Mouse (Mus musculus) limb, embryonic 12.5 days (tissue): Measurements from ENCODE around the gene Ppat. TPM values are rescaled to one million over a fixed set of nuclear protein-coding genes. Genes with fewer than 3 reads are reported as not detected.
A peak's percentile ranks its signal among the peaks of the same experiment; 100 is the strongest.

ENCODE experiments used
- ATAC-seq: fragments of 200-750 bp; cut with Nextera tagmentation; 2 replicates; pipeline ENCODE4 v1.8.0; 2017; ENCODE audit warnings: low read depth, moderate TSS enrichment; ENCODE audit not compliant: insufficient number of reproducible peaks, insufficient read depth, low FRiP score, low TSS enrichment
- H3K27ac ChIP-seq: fragments of 300-500 bp; sonication (generic); 2 replicates; pipeline ENCODE4 v1.5.1; 2016; ENCODE audit warnings: mild to moderate bottlenecking, moderate library complexity
- H3K27me3 ChIP-seq: fragments of 300-500 bp; sonication (generic); 2 replicates; pipeline ENCODE4 v1.6.1; 2016; ENCODE audit warnings: mild to moderate bottlenecking, moderate library complexity
- H3K36me3 ChIP-seq: fragments of 300-500 bp; sonication (generic); 2 replicates; pipeline ENCODE4 v1.6.1; 2016; ENCODE audit warnings: mild to moderate bottlenecking, moderate library complexity
- H3K4me1 ChIP-seq: fragments of 300-500 bp; sonication (generic); replicated peaks from 2 replicates; pipeline ENCODE4 v1.6.1; 2016
- H3K4me2 ChIP-seq: fragments of 300-500 bp; sonication (generic); 2 replicates; pipeline ENCODE4 v1.6.1; 2016; ENCODE audit warnings: mild to moderate bottlenecking, moderate library complexity
- H3K4me3 ChIP-seq: fragments of 300-500 bp; sonication (generic); replicated peaks from 2 replicates; pipeline ENCODE4 v1.5.1; 2016; ENCODE audit warnings: mild to moderate bottlenecking
- H3K9ac ChIP-seq: fragments of 300-500 bp; sonication (generic); replicated peaks from 2 replicates; pipeline ENCODE4 v1.6.1; 2016; ENCODE audit warnings: mild to moderate bottlenecking, moderate library complexity
- H3K9me3 ChIP-seq: fragments of 300-500 bp; sonication (generic); 2 replicates; pipeline ENCODE4 v1.6.1; 2016; ENCODE audit warnings: mild to moderate bottlenecking, moderate library complexity
- WGBS: fragments of 180-500 bp; shearing (Covaris S2); methylation state at CpG from one replicate; pipeline ENCODE4 v1.1.7; 2016; 5-methylcytosine and 5-hydroxymethylcytosine counted together
- polyA plus RNA-seq: library from polyadenylated mRNA; unstranded; fragments of >200 nt; fragmentation: Nextera tagmentation; extraction: Ambion mirVana; gene quantifications from 2 replicates; pipeline ENCODE4 v1.2.1, GENCODE M21; 2016

The Ppat gene
- polyA plus RNA-seq, 1 experiment from 2014 or later, result 36.0 TPM

DNA sequence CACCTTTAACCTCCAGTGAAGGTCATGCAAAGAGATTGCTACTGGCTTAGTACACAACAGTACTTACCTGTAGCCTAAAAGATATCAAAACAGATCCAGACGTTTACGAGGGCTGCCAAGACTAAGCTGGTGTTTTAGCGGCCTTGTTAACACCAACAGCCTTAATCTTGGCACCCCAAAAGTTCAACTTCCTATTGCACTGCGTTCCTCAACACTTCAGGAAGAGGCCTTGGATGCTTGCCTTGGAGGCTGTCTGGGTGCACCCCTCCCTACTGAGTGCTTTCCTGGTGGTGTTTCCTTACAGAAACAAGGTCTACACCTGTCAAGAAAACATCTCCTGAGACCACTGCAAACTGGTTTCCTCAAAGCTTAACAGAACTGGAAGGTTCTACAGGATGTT, 4.2 kb downstream of the Ppat start:
- 81% methylated on average over 4 of the region's 4 CpGs for WGBS
- Histone ChIP-seq H3K9ac (no peak overlapping the region), H3K9me3 (no peaks in the 10 kb centered on the region), H3K36me3 (peaks cover 24% of the 10 kb centered on the region), H3K4me3 (no peak overlapping the region), H3K27ac (no peak overlapping the region), H3K4me2 (no peak overlapping the region), H3K4me1 (peaks cover 38% of the 10 kb centered on the region), H3K27me3 (no peaks in the 10 kb centered on the region)
- no peak for ATAC-seq

DNA sequence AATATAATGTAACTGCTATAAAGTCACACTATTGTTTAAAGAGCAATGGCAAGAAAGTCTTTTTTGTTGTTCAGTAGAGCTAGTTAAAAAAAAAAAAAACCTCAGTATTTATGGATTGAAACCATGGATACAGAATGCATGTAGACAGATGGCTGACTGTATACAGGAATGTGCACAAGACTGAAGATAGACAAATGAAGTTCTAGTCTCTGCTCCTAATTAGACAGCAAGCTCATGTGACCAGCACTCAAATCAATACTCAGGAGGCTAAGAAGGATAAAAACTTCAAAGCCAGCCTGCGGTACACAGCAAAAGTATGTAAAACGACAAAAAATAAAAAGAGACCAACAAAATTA, 5.7 kb downstream of the Ppat start:
- H3K36me3 ChIP-seq, result peaks cover 26% of the 10 kb centered on the region

DNA sequence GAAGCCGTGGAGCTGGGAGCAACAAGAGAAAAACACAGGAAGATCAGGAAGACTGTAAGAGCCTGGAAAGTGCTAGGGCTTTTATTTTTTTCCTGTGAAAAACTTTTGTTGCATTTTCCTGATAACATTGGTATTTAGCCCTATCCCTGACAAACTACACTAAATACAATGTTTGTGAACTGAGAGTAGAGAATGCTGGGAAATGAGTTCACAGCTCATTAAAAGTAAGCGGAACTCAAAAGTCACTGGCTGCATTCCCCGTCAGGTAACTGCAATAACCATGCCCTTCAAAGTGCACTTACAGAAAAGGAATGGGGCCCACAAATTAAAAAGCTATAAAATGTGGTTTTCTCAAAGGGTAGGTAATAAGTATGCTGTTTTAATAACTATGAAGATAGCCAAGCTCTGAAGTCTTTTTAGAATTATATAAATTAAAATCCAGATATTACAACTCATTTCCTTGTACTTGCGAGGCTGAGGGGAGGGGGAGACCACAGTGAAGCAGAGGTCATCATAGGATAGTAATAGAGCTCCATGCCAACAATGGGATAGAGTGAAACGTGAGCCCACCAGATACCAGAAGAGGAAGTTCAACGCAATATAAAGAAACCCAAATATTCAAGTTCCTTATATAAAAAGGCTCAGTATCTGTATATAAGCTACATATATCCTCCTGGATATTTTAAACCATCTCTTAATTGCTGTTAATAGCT, 6.3 kb downstream of the Ppat start:
- H3K9me3 ChIP-seq, result no peaks in the 10 kb centered on the region
- no peak overlapping the region for H3K9ac ChIP-seq
- peaks cover 34% of the 10 kb centered on the region for H3K4me1 ChIP-seq
- H3K4me2 ChIP-seq, result no peak overlapping the region
- H3K27ac ChIP-seq, result no peak overlapping the region
- no peak for ATAC-seq
- peaks cover 29% of the 10 kb centered on the region for H3K36me3 ChIP-seq
- H3K4me3 ChIP-seq, result no peak overlapping the region
- no peaks in the 10 kb centered on the region for H3K27me3 ChIP-seq
- 43% methylated on average over 6 of the region's 6 CpGs for WGBS

More for the DNA sequence above, 5.7 kb downstream of the Ppat start:
- no peak overlapping the region for H3K4me3 ChIP-seq
- no peaks in the 10 kb centered on the region for H3K9me3 ChIP-seq
- no peak overlapping the region for H3K9ac ChIP-seq
- no peak for ATAC-seq
- no peak overlapping the region for H3K4me2 ChIP-seq
- WGBS, result 65% methylated on average over 2 of the region's 2 CpGs
- peak overlapping the region; percentile 17; the same call in 1 of the 2 replicates for H3K27ac ChIP-seq
- H3K4me1 ChIP-seq, result peaks cover 38% of the 10 kb centered on the region
- H3K27me3 ChIP-seq, result no peaks in the 10 kb centered on the region

DNA sequence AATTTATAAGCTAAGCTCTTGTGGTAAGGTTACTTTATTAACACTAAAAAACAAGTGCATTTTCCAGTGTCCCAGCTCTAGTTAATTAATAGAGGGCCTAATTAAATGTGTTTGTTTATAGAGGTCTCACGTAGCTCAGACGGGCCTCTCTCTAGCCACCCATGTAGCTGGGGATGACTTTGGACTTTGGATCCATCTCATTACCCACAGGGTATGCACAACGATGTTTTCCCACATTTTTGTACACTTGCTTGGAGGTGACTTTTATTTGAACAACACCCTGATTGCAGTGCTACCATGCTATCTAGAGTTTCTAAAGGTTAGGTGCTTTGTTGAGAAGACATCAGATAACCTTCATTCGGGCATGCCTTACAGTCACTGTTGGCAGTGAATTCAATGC, 8.9 kb downstream of the Ppat start:
- no peak overlapping the region for H3K9ac ChIP-seq
- no peak for ATAC-seq
- H3K36me3 ChIP-seq, result peaks cover 27% of the 10 kb centered on the region
- no peak overlapping the region for H3K4me2 ChIP-seq
- 85% methylated on average over 4 of the region's 4 CpGs for WGBS
- H3K4me1 ChIP-seq, result peaks cover 18% of the 10 kb centered on the region
- no peak overlapping the region for H3K27ac ChIP-seq
- no peaks in the 10 kb centered on the region for H3K27me3 ChIP-seq
- H3K9me3 ChIP-seq, result no peaks in the 10 kb centered on the region
- H3K4me3 ChIP-seq, result no peak overlapping the region

DNA sequence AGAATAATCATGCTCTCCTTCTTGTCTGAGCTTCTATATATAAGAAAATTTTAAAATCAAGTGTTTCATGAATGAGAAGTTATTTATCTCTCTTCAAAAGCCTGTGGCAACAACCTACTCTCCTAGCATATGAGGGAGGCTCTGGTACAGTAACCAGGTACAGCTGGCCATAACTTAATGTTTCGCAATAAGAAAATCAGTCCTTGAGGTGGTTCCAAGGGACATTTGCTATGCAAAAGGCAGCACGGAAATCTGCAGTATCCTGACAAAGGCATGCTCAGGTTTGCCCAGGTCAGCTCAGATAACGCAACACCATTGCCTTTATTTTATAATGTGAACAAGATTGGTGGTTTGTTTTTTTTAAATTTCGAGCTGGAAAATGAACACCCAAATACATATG, 9.4 kb downstream of the Ppat start:
- Histone ChIP-seq H3K4me2 (no peak overlapping the region), H3K9ac (no peak overlapping the region), H3K27ac (no peak overlapping the region), H3K4me1 (peaks cover 18% of the 10 kb centered on the region), H3K4me3 (no peak overlapping the region), H3K36me3 (peaks cover 22% of the 10 kb centered on the region), H3K9me3 (no peaks in the 10 kb centered on the region), H3K27me3 (no peaks in the 10 kb centered on the region)
- no peak for ATAC-seq
- WGBS, result 89% methylated on average over 4 of the region's 4 CpGs

DNA sequence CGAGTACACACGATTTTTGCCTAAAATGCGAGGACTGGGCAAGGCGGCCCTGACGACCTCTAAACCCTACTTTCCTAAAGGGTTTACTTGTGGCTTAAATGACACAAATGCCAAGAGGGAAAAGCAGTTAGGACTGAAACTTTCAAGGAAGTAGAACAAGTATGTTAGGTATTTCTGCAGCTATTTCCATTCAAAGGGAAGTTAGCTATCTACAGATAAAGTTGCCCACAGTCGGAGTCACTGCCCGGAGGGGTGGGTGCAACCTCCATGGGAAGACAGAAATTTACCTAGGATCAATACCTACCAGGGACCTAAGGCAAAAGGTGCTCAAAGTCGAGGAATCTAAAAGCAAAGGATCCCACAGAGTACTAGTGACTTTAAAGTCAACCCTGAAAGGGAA, 11.7 kb downstream of the Ppat start:
- H3K4me1 ChIP-seq, result peaks cover under 1% of the 10 kb centered on the region
- no peak for ATAC-seq

DNA sequence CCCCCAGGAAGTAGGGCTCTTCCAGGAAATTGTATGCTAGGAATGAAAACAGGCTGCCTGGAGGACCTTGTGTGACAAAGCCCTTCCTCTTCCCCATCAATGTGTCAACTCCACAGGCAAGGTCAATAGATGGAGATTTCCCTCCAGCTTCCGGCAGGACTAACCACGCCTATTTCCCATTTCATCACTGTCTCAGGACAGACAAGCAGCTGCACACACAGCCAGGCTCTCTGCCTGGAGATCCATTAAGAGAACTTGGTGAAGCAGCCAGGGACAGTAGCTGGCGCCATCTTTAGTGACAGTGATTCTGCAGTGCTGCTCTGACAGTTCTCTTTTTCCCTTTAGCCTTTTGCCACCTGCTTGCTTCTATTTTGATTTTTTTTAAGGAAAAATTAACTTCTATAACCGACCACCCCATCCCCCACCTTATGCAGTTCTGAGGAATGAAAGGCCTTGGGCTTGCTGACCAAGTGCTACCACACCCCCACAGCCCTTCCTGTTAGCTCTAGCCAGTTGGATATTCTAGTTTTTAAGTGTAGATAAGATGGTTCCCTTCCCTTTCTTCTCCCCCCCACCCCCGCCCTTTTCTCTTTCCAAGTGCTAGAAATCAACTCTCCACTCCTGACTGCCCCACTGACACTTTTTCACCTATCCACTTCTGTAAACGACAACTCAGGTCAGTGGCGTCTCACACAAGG, 22.0 kb downstream of the Ppat start:
- ATAC-seq, result no peak
- H3K9me3 ChIP-seq, result no peaks in the 10 kb centered on the region; the same call in 1 of the 2 replicates
- no peak overlapping the region for H3K4me2 ChIP-seq
- 81% methylated on average over 7 of the region's 7 CpGs for WGBS
- H3K27me3 ChIP-seq, result no peaks in the 10 kb centered on the region
- peaks cover 14% of the 10 kb centered on the region for H3K4me1 ChIP-seq
- no peak overlapping the region for H3K27ac ChIP-seq
- no peak overlapping the region for H3K4me3 ChIP-seq
- H3K36me3 ChIP-seq, result peaks cover 34% of the 10 kb centered on the region
- H3K9ac ChIP-seq, result no peak overlapping the region

More for the DNA sequence above, 11.7 kb downstream of the Ppat start:
- H3K27ac ChIP-seq, result no peak overlapping the region
- H3K9ac ChIP-seq, result no peak overlapping the region
- peaks cover 13% of the 10 kb centered on the region for H3K36me3 ChIP-seq
- H3K9me3 ChIP-seq, result no peaks in the 10 kb centered on the region
- no peaks in the 10 kb centered on the region for H3K27me3 ChIP-seq
- 92% methylated on average over 8 of the region's 8 CpGs for WGBS
- no peak overlapping the region for H3K4me2 ChIP-seq
- H3K4me3 ChIP-seq, result no peak overlapping the region

DNA sequence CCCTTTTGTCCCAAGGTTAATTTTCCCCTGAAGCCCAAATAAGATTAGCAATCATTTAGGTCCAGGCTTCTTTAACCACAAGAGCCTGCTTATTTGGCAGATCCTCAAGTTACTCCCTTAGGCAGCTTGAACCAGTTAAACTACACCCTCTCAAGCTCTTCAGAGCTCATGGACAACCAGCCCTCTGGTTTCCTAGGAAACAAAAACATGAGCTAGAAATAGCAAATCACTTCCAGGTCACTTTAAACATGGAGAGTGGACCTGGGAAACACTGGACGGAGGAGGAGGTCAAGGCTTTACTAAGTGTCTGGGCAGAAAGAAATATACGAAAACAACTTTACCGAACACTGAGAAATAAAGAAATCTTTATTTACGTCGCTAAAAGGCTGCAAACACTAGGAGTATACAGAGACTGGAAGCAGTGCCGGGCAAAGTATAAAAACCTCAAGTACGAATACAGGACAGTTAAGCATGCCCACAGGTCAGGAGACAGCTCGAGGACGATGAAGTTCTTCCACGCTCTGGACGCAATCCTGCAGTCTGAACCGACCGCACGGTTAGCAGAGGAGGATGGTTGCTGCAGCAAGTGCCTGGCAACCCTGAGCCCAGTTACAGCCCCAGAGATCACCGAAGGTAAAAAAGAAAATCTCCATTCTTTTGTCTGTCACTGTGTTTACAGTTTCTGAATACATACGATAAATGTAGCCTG, 23.1 kb downstream of the Ppat start:
- Histone ChIP-seq H3K27me3 (no peaks in the 10 kb centered on the region), H3K4me3 (no peak overlapping the region), H3K27ac (peak overlapping the region; percentile 75), H3K4me1 (peaks cover 14% of the 10 kb centered on the region), H3K9ac (no peak overlapping the region), H3K36me3 (peaks cover 42% of the 10 kb centered on the region), H3K9me3 (no peaks in the 10 kb centered on the region; the same call in 1 of the 2 replicates), H3K4me2 (no peak overlapping the region)
- no peak for ATAC-seq
- WGBS, result 79% methylated on average over 16 of the region's 16 CpGs

DNA sequence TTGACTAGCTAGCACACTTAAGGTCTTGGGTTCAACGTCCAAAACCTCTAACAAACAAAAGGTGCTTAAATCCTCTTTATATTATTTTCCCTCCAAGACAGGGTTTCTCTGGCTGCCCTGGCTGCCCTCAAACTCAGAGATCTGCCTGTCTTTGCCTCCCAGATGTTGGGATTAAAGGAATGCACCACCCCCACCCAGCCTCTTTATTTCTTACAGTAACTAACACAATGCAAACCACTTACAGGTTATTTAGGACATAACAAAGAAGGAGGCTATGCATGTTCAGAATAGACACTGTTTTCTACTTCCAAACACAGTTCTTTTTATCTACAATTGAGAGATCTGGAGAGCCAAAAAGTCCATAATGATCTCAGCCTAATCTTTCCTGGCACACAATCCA, 27.1 kb downstream of the Ppat start:
- peaks cover 14% of the 10 kb centered on the region for H3K4me1 ChIP-seq
- H3K4me3 ChIP-seq, result no peak overlapping the region
- no peak overlapping the region for H3K4me2 ChIP-seq
- no peak overlapping the region for H3K27ac ChIP-seq
- 86% methylated on average over 1 of the region's 1 CpGs for WGBS
- no peak for ATAC-seq
- no peak overlapping the region for H3K9ac ChIP-seq
- no peaks in the 10 kb centered on the region for H3K27me3 ChIP-seq
- no peaks in the 10 kb centered on the region; the same call in 1 of the 2 replicates for H3K9me3 ChIP-seq
- H3K36me3 ChIP-seq, result peaks cover 75% of the 10 kb centered on the region

DNA sequence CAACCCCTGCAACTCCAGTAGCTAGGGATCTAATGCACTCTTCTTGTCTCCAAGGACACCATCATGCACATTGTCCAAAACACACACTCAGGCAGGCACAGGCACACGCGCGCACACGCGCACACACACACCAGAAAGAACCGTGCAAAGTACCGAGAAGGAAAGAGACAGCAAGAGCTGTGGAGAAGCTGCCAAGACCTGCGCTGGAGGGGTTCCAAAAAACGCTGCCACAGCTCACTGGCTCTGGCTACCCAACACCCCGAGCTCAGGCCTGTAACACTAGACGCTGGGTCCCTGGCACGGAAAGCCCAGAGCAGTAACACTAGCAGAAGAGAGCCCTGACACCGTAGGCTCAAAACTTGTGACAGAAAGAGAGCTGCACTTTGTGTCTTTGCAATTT, 27.9 kb downstream of the Ppat start:
- no peaks in the 10 kb centered on the region for H3K27me3 ChIP-seq
- no peak overlapping the region for H3K4me3 ChIP-seq
- no peak overlapping the region for H3K4me2 ChIP-seq
- no peak for ATAC-seq
- peaks cover 81% of the 10 kb centered on the region for H3K36me3 ChIP-seq
- H3K4me1 ChIP-seq, result peaks cover 8% of the 10 kb centered on the region; the same call in 1 of the 2 replicates
- no peak overlapping the region for H3K27ac ChIP-seq
- H3K9me3 ChIP-seq, result no peaks in the 10 kb centered on the region; the same call in 1 of the 2 replicates
- 94% methylated on average over 13 of the region's 13 CpGs for WGBS
- no peak overlapping the region for H3K9ac ChIP-seq

DNA sequence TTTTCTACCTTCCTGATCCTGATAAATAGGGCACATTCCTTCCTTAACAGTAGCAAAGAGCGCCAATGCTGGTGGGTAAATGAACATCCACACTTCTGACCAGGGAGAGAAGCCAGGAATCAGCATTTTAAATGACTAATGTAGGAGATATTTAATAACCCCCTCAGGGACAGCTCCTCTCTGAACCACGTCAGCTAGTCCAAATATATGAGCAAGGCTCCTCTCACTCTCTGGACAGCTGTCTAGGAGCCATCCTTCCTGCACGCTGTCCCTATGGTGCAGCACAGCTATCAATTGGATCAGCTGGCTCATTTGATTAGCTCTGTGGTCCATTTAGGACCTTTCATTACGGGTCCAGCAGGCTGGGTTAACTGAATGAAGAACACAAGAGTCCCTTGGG, 28.5 kb downstream of the Ppat start:
- no peak for ATAC-seq
- H3K36me3 ChIP-seq, result peaks cover 87% of the 10 kb centered on the region
- 0 out of 2 replicates have a peak, but pooled peaks cover 4% of the 10 kb centered on the region for H3K4me1 ChIP-seq
- no peak overlapping the region for H3K4me3 ChIP-seq
- no peak overlapping the region for H3K9ac ChIP-seq
- no peaks in the 10 kb centered on the region for H3K27me3 ChIP-seq
- 89% methylated on average over 4 of the region's 4 CpGs for WGBS
- H3K9me3 ChIP-seq, result no peaks in the 10 kb centered on the region; the same call in 1 of the 2 replicates
- no peak overlapping the region for H3K27ac ChIP-seq
- no peak overlapping the region for H3K4me2 ChIP-seq
